Mouse (Mus musculus) gonadal fat pad, adult 2 months (tissue): ENCODE data around the gene Fgfr2. TPM values are rescaled to one million over a fixed set of nuclear protein-coding genes. Genes with fewer than 3 reads are reported as not detected.

Experiments
- DNase-seq: peaks from one replicate; pipeline ENCODE4 v3.0.0-alpha.2; 2012; ENCODE audit warnings: low read depth
- polyA plus RNA-seq: library from polyadenylated mRNA; depleted of rRNA; stranded (reverse); fragments of >200 nt; gene quantifications from 2 replicates; pipeline ENCODE4 v1.2.3, GENCODE M21; 2012

Gene Fgfr2
- polyA plus RNA-seq, 1 experiment: 33.3 TPM

DNA sequence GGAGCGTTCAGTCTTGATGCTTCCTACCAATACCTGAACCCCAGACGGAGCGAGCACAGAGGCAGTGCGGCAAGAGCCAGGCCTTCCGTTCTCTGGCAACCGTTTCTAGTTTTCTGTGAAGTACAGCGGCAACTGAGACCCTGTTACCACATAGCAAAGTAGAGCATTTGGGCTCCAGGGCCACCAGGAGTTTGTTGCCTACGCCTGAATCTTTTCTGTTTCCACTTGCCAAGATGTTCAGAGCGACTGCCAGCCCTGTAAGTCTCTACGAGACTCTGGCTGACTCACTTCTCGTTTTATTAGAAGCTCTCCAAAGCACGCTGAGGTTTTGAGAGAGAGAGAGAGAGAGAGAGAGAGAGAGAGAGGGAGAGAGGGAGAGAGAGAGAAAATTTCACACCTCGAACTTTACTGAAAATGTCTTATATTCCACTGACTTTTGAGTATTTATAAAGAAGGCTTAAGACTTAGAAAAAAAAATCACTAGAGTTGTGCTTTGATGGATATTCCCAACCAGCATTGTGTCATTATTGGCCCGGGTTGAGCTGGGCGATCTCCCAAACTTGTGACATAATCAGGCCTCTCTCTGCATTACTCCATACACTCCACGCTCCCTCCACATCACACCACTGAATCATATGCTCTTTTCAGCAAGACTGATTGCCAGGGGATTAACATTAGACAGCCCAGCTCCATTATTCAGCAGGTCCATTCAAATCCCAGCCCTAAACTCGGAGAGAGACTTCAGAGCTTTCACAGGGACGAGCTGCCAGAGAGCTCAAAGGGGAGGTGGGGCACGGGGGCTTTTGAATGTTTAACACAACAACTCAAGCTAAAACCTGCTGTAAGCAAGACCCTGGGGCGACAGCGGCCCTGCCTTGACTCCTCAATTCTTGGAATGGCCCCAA lies 2907.6 kb downstream of the Fgfr2 start:
- peak; percentile 94 for DNase-seq

DNA sequence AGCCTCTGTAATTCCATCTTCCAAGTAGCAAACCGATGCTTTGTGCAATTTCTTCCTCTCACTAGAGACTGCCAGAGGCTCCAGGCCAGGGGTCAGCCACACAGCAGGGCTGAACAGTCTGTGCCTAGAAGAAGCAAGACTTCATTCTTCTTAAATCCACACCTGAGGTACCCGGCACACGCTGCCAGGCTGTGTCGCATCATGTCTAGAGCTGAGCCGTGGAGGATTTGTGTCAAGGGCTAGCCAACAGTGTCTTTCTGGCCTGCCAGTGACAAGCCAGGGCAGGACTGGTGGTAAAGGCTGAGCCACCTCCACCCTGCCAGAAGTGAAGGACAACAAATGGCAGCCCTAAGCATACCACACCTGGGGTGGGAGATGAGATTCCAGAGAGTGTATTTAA lies 2910.0 kb downstream of the Fgfr2 start:
- peak; percentile 93 for DNase-seq

DNA sequence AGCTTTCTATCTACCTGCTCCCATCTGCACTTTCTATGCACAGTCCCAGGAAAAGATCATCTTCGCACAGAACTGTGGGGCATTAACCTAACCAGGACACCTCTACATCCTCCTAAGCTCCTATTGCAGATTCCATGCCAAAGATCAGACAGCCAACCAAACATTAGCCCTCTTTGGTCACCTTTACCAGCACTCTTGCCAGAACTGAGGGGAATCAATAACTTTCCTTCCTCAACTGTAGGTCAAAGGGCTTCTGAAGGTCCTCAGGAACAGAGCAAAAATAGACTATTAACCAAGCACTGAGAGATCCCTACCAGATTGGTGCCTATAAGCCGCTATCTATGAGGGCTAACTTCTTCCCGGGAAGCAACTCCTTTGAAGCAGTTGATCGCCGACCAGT lies 2911.7 kb downstream of the Fgfr2 start:
- DNase-seq: no peak

- DNase-seq: no peak
Observed at GRCm38 (mm10) chr7:130208601-130209000, 2914.5 kb downstream of the Fgfr2 start.

GRCm38 (mm10) chr7:130206181-130206582 lies 2917.0 kb downstream of the Fgfr2 start:
- DNase-seq: no peak

DNA sequence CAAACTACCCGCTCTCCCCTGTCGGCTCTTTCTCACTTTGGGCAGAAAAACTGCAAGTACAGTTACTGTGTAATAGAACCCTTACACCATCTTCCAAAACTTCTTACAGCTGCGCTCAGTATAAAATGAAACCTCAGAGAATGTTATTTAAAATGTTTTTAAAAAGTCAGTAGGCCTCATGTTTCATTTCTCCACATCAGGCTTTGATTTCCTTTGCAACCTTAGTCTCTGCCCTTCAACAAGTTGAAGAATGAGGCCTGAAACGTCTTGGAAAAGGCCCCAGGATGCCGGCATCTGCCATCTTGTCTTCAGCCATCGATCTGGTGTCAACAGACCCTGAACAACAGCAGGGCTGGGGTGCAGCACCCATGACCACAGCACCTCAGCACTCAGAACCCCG lies 2918.0 kb downstream of the Fgfr2 start:
- DNase-seq: no peak

GRCm38 (mm10) chr7:130201020-130201419 lies 2922.1 kb downstream of the Fgfr2 start:
- no peak for DNase-seq

DNA sequence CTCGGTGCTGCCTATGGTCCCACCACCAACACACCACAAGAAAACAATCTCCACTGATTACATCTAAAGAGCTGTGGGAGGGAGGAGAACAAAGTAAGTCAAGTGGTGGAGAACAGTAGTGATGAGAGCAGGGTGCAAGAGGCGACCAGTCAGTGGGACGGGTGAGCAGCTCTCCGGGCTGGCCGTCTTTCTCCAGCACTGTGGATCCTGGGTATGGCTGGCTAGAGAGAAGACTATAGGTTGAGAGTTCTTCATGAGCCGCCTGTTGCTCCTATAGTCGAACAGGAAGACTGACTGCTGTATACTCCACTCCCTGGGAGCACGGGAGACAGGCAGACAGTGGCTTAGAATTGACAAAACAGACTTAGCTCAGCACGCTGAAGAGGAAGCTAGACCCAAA lies 2923.2 kb downstream of the Fgfr2 start:
- DNase-seq: no peak

GRCm38 (mm10) chr7:130199317-130199716 lies 2923.8 kb downstream of the Fgfr2 start:
- DNase-seq: no peak

- no peak for DNase-seq
Observed at GRCm38 (mm10) chr7:130195081-130195480, 2928.1 kb downstream of the Fgfr2 start.

DNA sequence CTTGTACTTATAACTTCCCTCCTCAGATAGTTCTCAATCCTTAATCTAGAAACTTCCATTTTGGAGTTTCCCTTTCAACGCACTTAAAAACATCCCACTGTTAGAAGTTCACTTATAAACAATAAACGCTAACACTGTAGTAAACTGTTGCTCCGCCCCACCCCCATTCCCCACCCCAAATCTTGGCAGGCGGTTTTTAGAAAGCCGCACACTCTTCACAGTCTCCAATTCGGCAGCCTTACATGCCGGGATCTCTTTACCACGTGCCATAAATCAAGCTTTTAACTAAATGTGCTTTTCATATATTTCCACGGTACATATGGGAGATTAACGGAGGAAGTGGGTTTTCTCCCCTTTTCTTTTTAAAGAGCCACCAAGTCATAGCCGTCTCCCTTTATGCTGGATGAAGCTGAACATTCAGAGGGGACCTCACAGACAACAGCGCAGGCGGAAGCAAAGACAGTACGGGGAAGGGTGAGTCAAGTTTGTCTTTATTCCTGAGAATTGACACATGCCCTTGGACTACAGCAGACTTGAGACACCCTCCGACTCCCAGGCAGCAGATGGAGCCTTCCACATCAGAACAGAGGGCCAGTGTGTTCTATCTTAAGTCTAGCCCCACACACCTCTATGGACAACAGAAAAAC lies 2932.7 kb downstream of the Fgfr2 start:
- no peak for DNase-seq

DNA sequence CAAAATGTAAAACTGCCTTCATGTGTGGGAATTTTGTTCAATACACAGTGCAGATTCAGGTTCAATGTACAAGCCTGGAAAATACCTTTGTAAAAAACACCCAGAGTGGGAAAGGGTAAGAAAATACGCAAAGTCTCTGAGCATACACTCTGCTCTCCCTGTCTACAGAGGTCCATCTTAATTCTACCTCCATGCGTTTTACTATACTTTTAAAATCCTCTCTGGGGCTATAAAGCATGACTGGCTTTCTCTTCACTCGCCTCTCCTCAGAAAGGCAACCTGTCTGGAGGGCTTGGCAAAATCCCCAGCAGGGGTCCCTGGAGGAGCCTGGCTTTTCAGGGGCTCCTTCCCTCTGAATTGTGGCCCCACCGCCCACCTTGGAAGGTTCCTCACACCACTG lies 2933.2 kb downstream of the Fgfr2 start:
- no peak for DNase-seq

- no peak for DNase-seq
Observed at GRCm38 (mm10) chr7:130188108-130188507, 2935.0 kb downstream of the Fgfr2 start.

DNA sequence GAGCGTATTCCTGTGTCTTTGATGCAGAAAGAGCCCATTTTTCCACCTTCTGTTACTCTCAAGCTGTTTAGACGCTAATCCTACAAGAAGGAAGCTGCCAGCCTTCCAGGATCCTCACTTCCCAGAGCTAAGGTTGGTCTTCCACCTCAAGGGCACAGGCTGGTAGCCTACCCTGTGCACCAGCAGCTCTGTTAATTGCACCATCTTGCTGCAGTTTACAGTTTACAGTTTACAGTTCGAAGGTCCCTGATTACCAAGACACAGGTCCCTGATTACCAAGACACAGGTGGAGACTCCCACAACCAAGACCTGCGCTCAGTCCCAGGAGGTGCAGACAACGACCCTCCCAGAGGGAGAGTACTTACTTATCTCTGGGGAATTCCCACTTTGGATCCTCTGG lies 2938.3 kb downstream of the Fgfr2 start:
- no peak for DNase-seq

DNA sequence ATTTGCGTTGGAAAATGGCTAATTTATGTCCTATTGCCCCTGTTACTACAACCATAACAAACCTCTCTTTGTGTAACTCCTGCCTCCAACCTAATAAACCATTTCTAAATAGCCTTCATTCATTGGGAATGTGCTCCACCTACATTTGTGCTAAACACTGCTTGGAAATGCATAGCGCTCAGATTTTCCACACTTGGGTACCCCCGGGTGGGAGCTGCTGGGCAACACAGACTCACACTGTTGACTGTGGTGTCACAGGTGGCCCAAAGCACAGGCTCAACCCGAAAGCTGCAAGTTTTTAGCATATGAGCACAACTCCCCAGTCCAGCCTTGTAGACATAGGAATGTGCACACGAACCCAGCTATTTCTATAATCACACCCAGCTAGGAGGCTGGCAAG lies 2939.2 kb downstream of the Fgfr2 start:
- DNase-seq: no peak

- DNase-seq: no peak
Observed at GRCm38 (mm10) chr7:130182551-130182950, 2940.6 kb downstream of the Fgfr2 start.

DNA sequence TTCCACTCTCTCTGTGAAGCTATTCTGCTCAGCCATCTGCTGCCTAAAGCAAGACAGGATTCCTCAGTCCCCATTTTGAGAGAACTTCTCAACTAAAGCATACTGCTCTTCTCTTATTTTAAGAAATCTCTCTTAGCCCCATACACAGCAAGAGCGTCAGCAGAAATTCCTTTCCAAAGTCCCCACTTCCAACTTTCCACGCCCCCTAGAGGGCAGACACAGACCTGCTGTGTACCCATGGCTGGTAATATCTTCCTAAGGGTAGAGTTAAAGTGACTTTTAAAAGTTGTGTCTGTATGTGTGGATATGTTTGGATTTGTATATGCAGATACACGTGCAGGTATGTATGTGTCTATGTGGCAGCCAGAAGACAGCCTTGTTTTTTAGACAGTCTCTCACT lies 2944.2 kb downstream of the Fgfr2 start:
- DNase-seq: no peak

GRCm38 (mm10) chr7:130177009-130177408 lies 2946.1 kb downstream of the Fgfr2 start:
- no peak for DNase-seq

- no peak for DNase-seq
Observed at GRCm38 (mm10) chr7:130174525-130174924, 2948.6 kb downstream of the Fgfr2 start.

- DNase-seq: no peak
Observed at GRCm38 (mm10) chr7:130173914-130174313, 2949.2 kb downstream of the Fgfr2 start.

- DNase-seq: no peak
Observed at GRCm38 (mm10) chr7:130170144-130170543, 2953.0 kb downstream of the Fgfr2 start.

DNA sequence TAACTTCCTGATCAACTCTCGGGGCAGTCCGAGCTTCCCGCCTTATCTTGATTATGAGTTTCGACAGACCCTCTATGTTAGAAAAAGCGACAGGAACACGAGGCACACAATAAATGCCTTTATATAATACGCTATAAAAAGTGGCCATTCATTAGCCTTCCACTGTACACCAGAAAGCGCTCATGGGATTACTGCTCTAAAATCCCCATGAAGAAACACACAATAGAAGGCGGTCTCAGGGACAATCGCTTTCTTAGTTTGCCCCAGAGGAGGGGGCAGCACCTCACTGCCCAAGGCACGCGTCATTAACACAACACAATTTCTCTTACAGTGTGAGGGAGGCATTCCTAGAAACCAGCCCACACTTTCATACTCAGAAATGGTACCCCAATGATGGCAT lies 2954.9 kb downstream of the Fgfr2 start:
- no peak for DNase-seq

DNA sequence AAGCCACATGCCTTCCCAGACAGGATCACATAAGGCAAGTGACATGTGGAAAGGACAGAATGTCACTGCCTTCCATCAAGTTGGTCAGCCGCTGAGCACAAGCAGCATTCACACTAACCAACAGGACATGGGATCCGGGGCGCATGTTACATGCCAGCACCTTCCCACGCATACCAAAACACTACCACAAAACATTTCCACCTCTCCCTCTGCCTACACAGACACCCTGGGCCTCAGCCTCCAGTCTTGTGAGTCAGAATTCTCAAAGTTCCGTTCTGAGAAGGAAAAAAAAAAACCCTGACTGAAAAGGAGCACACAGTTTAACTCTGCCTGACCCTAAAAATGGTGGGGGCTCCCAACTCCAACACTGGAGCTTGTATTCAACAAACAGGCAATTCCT lies 2955.9 kb downstream of the Fgfr2 start:
- no peak for DNase-seq
